Mouse (Mus musculus) left cerebral cortex, adult 2 months (tissue): ENCODE results near the gene Pde9a. TPM values are rescaled to one million over a fixed set of nuclear protein-coding genes. Genes with fewer than 3 reads are reported as not detected.
A peak's percentile ranks its signal among the peaks of the same experiment; 100 is the strongest.

Experiments
- DNase-seq, 2 experiments: peaks; one replicate each; pipeline ENCODE4 v3.0.0; 2021 to 2022; ENCODE audit warnings: low spot score in 2 of 2, mixed read lengths in 1 of 2; ENCODE audit errors: extremely low spot score in 1 of 2
- H3K27ac ChIP-seq: fragments of 200-600 bp; 2 replicates; pipeline ENCODE4 v1.8.1; 2022
- H3K4me3 ChIP-seq: fragments of 200-600 bp; 2 replicates; pipeline ENCODE4 v1.8.1; 2022
- CTCF ChIP-seq: fragments of 200-600 bp; IDR thresholded peaks from 2 replicates; pipeline ENCODE4 v1.8.1; 2022; ENCODE audit warnings: antibody characterized with exemption, mild to moderate bottlenecking, moderate library complexity
- intact Hi-C: fragments of 180-260 bp; cut with DNase I; formaldehyde crosslinking; loops from one replicate; pipeline ENCODE4 v1.15.1; 2025
- total RNA-seq, 2 experiments: library from RNA; stranded (reverse); gene quantifications; 2 replicates each; pipeline ENCODE4 v1.2.3; 2021

Gene Pde9a
- total RNA-seq, 2 experiments from 2014 or later, result 23.7 to 25.0 TPM

DNA sequence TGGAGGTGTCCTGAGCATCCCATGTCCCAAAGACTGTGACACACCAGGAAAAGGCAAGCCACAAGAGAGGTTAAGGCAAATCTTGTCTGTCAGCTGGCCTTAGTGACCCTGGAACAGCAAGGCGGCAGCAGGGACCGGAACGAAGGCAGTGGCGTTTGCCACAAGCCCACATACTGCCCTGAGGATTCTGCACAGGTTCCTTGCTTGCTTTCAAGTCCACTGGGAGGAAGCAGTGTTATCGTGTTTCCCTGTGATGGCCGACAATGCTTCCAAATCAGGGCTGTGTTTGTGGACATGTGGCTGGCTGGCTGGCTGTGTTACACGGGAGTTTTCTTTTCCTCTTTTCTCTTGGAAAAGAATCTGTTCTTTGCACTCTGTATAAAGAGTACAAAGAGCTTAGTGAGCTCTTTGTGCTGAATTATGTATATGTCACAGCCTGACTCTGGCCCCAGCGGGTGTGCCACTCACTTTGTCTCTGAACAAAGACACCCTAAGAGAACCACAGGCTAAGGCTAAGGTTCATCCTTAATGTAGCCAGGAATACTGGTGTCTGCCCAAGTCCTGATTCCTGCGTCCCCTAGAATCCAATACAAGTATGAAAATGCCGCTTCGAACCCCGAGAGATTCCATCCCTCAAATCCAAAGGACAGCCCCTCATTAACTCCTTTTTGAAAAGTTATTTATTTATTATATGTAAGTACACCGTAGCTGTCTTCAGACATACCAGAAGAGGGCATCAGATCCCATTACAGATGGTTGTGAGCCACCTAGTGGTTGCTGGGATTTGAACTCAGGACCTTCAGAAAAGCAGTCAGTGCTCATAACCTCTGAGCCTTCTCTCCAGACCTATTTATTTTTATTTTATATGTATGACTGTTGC, 50.2 kb downstream of the Pde9a start:
- DNase-seq, result no peak
- H3K27ac ChIP-seq, result no peak overlapping the region
- peak; percentile 31 for TF ChIP-seq CTCF
- intact Hi-C loops, result no loop called here
- no peak overlapping the region for H3K4me3 ChIP-seq

DNA sequence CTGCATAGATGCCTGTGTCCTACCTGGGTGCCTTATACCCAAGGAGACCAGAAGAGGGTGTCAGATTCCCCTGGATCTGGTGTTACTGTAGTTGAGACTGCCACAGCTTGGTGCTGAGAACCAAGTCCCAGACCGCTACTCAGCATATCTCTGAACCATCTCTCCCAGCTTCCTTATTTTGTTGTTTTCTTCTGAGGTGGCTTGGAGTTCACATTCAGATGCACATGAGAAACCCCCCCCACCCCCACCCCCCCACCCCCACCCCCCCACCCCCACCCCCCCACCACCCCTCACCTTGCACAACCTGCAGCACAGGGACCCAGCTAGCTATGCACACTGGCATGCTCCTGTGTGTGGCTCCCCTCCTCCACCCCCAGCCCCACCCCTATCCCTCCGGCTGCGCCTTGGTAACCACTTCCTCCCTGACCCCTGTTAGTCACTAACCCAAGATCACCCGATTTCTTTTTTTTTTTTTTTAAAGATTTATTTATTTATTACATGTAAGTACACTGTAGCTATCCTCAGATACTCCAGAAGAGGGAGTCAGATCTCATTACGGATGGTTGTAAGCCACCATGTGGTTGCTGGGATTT, 50.9 kb downstream of the Pde9a start:
- TF ChIP-seq CTCF, result no peak
- intact Hi-C loops, result no loop called here
- no peak overlapping the region for H3K27ac ChIP-seq
- no peak overlapping the region for H3K4me3 ChIP-seq
- DNase-seq, result no peak

DNA sequence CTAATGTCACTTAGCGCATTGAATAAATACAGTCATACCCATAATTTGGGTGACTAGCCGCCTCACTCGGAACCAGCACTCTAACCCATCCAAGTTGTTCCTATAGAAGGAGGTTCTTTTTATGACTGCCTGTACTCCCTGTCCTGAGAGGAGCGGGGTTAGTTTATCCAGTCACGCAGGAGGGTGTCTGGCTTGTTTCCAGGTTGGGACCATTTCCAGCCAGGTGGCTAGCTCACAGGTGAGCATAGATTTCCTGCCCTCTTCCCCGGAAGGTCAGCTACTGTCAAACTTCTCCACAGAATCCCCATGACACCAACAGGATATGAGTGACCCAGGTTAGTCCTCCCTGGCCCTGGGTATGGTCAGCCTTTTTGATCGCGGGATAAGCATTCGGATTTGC, 51.5 kb downstream of the Pde9a start:
- intact Hi-C loops, result no loop called here
- H3K27ac ChIP-seq, result no peak overlapping the region
- H3K4me3 ChIP-seq, result no peak overlapping the region
- DNase-seq, result no peak
- no peak for TF ChIP-seq CTCF

DNA sequence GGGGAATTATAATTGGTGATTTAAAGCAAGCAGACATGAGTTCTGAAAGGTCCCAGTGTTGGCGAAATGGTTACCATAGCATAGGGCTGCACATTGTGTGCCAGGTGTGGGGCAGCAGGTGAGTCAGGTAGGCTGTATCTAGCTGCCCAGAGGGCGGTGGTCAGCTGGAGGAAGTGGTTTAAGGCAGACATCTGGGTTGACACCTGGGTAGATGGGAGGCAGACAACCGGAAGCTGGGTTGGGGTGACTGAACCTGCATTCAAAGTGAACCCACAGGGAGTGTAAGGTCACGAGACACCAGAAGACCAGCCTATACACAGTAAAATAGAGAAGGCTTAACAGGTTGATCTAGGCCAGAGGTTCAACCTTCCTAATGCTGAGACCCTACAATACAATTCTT, 54.0 kb downstream of the Pde9a start:
- Histone ChIP-seq H3K4me3 (no peak overlapping the region), H3K27ac (no peak overlapping the region)
- DNase-seq, result no peak
- no peak for TF ChIP-seq CTCF
- intact Hi-C loops, result no loop called here

DNA sequence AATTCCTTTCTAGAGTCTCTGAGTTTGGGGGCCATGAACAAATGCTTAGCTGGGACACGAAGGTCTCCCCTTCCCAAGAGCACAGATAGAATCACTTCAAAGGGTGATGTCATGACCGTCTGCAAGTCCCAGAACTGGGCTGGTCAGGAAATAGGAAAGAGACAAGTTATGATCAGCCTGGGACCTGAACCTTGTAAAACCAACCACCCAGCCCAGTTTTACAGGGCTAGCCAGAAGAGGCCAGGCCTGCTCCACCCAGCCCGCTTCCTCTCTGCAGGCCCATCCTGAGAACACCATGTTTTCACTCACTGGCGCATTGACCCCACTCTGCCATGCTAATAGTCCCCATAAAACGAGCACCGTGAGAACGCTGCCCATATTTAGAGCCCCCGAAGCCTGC, 56.5 kb downstream of the Pde9a start:
- H3K27ac ChIP-seq, result no peak overlapping the region
- no peak overlapping the region for H3K4me3 ChIP-seq
- TF ChIP-seq CTCF, result no peak
- DNase-seq, result no peak
- intact Hi-C loops, result no loop called here

DNA sequence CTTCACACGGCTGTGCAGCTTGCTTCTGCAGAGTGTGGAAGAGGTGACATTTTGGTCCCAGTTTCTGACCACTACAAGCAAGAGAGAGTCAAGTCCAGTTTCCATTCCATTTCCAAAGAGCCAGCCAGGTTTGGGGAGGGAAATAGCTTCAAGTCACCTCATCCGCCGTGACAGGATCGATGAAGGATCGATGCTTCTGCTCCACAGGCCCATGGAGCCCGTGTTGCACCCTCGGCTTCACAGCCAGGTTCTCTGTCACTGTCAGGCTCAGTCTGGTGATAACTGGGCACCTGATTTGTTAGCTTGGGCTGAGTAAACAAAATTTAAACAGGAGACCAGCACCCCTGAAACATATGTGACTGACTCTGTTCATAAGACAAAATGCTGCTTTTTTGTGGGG, 58.2 kb downstream of the Pde9a start:
- no peak for TF ChIP-seq CTCF
- intact Hi-C loops, result no loop called here

DNA sequence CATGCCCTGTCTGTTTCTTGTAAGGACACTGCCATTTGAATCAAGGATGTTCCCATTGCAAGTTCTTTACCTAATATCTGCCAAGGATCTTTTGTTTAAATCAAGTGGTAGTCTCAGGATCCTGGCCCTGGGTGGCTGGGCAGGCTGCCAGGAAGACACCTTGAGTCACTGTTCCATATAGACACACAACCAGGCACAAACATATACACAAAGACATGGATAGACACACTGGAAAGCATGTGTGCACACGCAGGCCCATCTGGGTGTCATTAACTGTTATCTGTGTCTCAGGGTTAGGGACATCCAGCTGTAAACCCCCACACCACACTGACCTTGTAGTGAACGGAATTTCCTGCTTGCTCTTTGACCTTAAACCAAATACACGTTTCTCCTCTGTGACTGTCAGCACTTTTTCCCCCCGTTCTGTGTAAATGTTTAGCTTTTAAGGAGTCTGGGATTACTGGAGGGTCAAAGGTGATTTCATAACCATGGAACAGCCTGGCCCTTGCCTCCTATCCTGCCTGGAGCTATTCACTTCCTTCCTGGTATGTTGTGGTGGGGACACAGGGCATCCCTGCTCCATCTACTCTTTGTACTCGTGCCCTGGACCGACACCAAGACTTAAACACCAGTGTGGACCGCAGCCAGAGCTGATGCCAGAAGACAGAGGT, 59.2 kb downstream of the Pde9a start:
- Histone ChIP-seq H3K27ac (no peak overlapping the region), H3K4me3 (no peak overlapping the region)
- intact Hi-C loops, result no loop called here
- no peak for TF ChIP-seq CTCF
- no peak for DNase-seq

More for the DNA sequence above, 58.2 kb downstream of the Pde9a start:
- H3K27ac ChIP-seq, result no peak overlapping the region
- DNase-seq, result no peak
- no peak overlapping the region for H3K4me3 ChIP-seq

DNA sequence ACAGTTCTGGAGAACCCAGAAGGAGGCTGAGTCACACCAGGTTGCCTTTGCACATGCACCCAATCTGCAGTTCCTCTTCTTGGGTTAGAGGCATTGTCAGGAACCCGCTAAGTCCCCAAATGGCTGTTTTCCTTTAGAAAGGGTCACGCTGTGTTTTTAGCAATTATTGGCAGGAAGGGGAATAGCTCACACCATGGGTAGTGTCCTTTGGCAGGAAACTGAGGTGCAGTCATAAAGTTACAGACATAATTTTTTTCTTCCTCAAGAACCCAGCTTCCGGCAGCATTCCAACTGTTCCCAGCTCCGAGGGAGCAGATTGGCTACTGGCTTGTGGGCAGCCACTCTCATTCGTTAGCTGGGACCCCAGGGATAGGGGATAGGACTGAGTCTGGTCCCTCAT, 61.8 kb downstream of the Pde9a start:
- TF ChIP-seq CTCF, result no peak
- Histone ChIP-seq H3K27ac (no peak overlapping the region), H3K4me3 (no peak overlapping the region)
- no peak for DNase-seq
- intact Hi-C loops, result no loop called here

DNA sequence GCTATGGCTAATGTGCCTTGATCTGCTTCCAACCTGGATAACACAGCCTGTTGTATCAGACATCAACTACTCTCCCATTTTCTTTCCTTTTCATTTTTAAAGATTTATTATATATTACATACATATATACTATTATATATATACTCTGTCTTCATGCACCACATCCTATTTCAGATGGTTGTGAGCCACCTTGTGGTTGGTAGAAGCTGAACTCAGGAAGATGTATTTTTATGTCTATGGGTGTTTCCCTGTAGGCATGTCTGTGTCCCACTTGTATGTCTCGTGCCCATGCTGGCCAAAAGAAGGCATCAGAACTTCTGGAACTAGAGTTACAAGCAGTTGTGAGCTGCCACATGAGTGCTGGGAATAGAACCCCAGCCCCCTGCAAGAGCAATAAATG, 62.5 kb downstream of the Pde9a start:
- intact Hi-C loops, result no loop called here
- no peak overlapping the region for H3K27ac ChIP-seq
- H3K4me3 ChIP-seq, result no peak overlapping the region
- no peak for DNase-seq
- peak; percentile 61 for TF ChIP-seq CTCF

DNA sequence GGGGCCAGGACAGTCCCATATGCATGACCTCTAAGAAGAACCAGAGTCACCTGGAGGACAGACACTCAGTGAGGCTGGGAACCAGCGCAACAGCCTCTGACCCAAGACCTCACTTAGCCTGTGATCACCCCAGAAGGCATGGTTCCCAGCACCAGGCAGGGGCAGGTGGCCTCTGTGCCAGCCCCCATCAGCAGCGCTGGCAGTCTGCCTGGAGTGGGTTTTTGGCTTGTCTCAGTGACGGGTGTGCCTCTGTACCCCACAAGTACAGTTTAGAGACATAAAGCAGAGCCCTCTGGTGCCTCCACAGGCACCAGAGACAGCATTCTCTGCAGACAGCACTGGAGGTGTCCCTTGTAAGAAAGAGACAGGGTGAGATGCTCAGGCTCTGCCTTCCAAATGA, 64.2 kb downstream of the Pde9a start:
- Histone ChIP-seq H3K27ac (no peak overlapping the region; the same call in 1 of the 2 replicates), H3K4me3 (no peak overlapping the region)
- intact Hi-C loops, result loop anchor here (2.0 kb wide), 1 partner anchor 71 kb away; no protein-coding TSS in a partner anchor
- no peak for DNase-seq
- no peak for TF ChIP-seq CTCF

DNA sequence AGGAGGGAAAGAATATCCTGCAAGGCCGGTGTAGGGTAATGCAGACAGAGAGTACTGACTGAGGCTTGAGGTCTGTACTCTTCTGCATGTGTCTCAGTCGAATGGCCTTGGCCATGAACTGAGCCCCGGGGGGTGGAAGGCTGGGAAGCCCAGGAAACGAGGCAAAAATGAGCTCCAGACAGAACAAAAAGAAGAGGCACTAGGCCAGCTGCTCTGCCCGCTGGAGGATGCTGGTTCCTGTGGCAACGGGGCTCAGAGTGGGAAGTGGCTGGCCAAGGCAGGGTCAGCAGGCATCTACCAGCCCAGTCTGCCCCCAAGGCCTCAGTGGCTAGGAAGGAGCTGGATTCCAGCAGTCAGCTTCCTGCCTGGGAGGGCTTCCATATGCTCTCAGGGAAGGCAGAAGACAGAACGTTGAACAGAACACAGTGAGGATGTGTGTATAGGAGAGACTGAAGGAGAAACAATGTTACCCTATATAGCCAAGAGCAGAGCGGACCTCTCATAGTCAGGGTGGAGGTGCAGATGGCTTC, 65.2 kb downstream of the Pde9a start:
- Histone ChIP-seq H3K27ac (peak overlapping the region; percentile 73), H3K4me3 (no peak overlapping the region)
- peak; percentile 33 to 59 for DNase-seq
- intact Hi-C loops, result loop anchor here (2.0 kb wide), 1 partner anchor 72 kb away; no protein-coding TSS in a partner anchor
- TF ChIP-seq CTCF, result no peak

DNA sequence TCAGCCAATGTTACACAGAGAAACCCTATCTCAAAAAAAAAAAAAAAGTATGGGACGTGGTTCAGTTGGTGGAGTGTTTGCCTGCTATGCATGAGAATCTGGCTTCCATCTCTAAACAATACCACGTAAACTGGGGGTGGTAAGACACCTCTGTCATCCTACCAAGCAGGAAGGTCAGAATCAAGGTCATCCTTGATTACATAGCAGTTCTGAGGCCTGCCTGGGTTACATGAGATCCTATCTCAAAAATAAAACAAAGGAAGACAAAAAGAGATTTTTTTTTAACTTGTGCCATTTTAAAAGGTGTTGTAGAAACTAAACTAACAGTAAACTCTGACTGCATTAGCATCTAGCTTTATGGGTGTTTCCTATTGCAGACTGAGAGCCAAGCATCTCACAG, 66.8 kb downstream of the Pde9a start:
- Histone ChIP-seq H3K4me3 (no peak overlapping the region), H3K27ac (no peak overlapping the region)
- DNase-seq, result no peak
- no peak for TF ChIP-seq CTCF
- intact Hi-C loops, result no loop called here
